Mouse (Mus musculus) thymus, postnatal 36 days (tissue): ENCODE measurements at regions not wholly inside any gene's neighbourhood (a gene's known extent, or its start where the extent isn't known, plus 50 kb on each side); places are given as distances from the start of the nearest gene placed in this dataset.

Source experiments
- DNase-seq, 2 experiments: peaks; one replicate each; pipeline ENCODE4 v3.0.0; 2022; ENCODE audit warnings: mixed read lengths in 2 of 2

DNA sequence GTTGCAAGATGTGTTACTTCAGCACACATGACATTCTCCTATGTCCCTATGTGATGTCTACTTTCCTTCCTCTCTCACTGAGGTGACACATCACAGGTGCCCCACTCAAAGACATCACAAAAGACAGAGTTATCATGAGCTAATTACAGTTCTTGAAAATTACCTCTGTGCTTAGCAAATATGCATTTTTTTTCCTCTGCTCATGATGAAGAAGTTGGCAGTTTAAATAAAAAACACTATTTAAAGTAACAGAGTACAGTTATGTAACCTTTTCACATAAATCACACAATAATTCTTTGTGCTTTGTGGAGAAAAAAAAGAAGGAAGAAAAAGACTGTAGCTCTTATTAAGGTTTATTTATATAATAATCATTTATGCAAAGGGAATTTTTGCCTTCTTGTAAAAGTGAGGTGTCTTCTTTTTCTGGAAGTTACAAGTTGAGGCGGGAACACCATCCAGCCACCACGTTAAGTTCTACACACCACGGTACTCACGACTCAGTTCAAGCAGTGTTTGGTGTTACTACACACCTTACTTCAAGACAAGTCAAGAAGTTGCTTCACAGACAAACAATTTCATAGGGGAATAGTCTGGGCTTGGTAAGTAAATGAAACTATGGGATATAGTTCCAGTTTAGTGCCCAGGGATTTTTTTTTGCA lies 193.0 kb upstream of the Cited2 start:
- no peak for DNase-seq

DNA sequence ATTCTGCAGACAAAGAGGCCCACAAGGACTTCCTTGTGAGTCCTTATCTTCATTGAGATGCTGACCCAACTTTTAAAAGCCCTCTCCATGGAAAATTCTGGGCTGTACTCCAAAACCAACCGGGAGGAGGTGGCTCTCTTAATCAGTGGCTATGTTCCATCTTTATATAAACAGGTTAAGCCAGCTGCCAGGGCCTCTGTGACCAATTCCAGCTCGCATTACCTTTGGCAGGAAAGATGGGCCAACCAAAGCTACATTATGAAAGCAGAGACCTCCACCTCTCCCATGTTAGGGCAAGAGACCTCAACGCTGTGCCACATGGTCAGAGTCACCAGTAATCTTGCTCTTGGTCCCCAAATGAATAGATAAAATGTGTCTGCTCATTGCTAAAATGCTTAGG lies 192.0 kb upstream of the Cited2 start:
- DNase-seq, result no peak

DNA sequence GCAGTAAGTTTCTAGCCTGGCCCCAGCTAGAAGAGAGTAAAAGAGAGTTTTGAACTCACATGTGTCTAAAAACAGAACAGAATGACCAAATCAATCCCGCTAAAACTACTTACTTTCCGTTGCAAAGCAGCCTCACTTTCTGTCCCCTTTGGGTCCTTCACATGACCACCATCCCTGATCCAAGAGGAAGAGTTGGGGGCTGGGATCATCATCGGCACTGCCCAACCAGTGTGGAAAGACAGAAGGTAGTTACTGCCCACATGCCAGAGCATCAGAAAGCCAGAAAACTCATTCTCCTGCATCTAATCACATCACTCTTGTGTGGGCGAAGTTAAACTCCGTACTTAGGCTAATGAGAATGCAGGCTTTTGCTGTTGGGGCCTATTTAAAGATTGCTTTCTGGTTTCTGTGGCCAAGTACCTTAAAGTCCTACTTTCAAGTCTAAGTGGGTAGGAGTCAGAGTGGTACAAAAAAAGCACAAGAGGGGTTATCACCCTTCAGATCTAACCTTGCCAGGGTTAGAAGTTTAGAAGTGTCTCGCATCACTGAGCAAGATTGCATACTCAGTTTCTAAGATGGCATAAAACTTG lies 184.0 kb upstream of the Cited2 start:
- DNase-seq, result no peak

DNA sequence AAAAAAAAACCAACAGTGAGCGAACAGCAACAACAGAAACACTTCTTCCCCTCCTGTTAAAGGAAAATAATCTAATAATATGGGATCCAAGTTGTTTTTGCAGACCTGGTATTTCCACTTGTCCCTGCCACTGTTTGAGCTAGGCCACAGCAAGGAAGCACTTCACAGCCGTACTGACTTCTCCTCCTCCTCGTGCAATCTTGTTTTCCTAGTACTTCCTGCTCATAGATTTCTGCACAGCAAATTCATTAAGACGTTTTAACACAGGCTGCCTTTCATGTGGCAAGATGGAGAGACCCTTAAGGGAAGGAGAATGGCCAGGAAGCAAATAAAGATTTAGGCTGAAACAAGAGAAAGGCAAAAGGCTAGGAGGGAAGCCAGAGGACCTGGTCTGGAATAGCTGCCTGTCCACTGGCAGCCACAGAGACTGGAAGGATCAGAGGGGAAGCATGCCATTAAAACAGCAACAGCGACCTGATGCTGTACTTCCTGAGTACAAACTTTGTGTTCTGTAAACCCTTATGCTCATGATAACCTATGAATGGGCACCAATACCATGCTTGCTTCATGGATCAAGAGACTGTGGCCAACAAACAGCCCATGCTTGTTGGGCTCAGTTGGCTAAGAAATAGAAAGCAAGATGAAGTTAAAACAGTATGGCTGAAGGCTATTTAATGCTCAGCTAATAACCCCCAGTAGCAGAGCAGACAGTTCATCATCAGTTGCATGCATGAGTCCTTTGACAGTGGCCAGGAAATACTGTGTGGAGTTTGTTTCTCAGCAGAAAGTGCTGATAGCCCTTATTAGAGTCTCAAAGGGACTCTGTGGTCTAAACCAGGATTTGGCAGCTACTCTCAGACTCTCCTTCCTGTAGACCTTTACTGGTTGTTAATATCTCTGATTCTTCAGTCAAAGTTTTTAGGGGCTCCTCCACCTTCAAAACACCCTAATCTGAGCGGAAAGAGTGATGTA lies 182.3 kb upstream of the Cited2 start:
- DNase-seq, result no peak

DNA sequence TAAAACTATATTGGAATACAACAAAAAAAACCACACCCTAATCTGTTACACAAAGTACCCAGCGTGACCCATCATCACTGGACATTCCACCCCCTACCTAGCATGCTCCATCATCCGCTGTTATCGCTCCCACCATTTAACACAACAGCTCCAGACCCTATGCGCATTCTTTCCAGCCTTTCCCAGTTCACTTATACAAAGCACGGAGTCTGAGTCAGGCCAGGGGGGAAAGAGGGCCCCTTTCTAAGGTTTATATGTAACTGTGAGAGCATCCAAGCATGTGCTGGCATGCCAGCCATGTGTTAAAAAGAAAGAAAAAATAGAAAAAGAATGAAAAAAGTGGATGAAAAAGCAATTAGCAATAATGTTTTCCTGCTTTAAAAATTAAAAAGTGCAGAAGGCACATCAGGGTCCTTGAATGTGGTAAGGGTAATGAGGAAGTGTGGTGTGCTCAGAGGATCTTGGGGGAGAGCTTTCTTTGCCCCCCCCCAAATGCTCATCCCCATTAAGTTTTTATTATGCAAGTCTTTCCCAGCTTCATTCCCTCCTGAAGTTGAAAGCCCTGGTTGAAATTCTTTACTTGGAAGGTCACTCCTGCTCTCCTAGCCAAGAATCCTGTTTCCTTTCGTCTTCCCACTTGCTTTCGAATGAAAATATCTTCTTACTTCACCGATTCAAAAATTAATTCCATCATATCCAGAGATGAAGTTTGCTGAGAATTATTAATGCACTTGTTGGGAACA lies 180.7 kb upstream of the Cited2 start:
- no peak for DNase-seq

DNA sequence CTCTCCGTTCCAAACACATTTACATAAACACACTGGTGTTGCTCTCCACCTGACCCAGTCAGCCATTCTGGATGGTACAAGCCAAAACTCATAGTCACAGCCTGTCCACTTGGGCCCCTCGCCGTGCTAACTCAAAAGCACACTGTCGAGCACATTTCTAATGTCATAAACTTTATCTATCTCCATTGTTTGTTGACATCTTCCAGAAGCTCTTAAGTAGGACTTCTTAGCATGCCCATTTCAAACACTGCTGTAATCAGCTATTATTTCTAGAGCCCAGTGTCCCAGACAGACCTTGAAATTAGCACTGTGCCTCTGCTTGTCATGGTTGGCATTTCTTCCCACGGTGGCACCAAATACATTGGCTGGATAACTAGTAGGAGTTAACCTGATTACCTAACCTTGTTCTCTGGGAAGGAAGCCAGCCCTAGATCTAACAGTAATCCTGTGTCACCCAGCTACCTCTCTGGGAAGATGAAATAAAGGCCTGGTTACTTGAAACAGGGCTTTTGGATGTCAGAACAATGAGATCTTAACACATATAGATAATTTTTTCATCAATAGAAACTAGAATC lies 180.1 kb upstream of the Cited2 start:
- no peak for DNase-seq

DNA sequence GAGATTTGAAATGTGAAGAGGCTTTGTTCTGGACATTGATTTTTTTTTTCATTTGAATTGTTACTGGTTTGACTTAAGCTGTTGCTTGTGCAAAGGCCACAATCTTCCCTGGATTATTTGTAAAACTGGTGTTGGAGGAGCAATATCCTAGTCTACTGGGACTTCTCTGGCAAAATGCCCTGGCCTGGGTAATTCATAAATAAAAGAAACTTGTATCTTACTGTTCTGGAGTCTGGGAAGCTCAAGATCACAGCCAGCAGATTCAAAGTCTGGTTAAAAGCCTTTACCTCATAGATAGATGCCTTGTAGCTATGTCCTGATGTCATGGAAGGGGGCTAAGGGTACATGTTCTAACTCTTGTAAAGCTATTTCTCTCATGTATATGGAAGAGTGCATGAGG lies 177.7 kb upstream of the Cited2 start:
- DNase-seq, result no peak

DNA sequence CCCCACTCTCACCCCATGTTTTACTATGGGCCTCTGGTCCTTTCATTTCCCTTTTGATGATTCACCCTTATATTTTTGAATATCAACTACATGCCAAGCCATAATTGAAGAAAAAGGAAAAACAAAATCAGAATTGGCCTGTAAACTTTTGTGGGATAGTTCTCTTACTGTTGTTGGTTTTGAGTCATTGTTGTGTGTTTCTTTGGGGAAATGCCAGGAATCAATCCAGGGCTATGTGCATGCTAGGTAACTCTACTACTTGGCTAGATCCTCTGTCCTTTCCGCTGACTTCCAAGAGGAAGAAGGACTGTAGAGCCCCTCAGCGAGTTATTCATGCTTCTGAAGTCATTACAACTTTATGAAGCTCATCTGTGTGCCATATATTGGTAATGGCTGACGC lies 175.0 kb upstream of the Cited2 start:
- no peak for DNase-seq

DNA sequence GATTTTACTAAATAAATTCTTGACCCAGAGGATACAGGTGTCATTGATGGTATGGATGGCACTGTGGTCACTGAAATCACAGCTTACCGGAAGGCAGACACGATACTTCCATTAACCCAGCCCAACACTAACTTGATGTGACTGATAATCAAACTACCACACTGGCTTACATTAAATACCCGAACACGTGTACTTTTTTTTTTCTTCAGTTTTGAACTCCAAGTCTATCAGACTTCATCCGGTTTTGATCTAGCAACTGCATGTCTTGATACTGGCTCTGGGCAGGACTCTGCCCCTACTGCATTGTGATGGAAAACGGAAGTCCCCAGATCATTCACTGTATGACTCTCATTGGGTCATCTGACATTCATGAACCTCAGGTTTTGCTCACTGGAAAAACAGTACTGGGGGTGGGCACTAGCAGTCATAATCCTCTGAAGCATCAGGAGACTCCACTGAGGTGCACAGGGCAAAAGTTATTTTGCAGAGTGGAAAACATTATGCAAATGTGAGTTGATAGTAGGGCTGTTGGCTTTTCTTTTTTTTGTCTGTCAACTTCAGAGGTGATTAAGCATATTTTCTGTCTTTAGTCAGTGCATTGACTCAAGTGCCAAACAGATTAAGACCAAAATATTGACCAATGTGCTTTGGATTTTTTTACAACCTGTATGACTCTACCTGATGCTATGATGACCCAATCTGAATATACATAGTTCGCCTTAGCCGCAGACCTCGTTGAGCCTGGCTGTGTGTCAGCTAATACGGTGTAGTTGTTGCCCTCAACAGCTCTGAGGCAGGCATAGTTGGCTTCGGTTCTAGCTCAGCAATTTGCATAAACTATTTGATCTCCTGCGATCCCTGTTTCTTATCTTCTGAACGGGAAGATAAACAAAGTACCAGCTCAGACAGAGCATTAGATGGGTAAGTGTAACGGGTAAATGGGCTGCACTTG lies 174.1 kb upstream of the Cited2 start:
- no peak for DNase-seq

DNA sequence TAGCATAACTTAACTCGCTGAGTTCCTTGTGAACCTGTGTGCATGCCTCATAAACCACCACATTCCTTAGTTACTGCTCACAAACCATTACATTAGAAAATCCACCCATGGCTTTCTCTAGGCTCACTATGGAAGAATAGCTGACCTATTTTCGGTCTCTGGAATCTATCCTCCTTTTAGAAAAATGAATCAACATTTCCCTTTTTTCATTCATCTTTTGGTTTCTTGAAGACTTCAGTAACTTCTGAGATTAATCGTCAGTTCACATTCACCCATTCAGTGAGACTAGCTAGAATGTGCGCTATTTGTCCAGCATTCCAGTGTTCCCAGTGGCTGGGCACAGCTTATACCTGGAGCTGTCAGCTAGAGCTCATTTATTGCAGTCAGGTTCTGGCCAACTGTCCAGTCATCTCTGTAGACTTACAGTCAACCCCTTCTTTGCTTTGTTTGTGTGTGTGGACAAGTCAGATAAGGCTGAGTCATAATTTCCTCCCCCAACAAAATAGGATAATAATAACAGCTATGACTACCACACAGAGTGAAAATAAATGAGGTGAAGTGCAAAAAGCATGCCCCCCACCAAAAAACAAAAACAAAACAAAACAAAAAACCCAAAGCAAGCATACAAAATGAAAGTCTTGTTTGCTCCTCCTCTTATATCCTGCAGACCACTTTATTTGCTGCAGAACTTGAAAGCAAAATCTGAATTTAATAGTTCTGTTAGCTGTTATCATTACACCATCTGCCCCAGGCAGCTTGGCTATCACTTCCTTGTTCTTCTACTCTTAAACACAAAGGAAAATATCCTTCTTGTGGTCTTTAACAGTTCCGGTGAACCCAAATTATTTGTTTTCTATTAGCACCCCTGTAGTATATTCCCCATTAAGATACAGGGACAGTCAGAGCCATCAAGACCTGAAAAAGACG lies 173.0 kb upstream of the Cited2 start:
- DNase-seq, result no peak

DNA sequence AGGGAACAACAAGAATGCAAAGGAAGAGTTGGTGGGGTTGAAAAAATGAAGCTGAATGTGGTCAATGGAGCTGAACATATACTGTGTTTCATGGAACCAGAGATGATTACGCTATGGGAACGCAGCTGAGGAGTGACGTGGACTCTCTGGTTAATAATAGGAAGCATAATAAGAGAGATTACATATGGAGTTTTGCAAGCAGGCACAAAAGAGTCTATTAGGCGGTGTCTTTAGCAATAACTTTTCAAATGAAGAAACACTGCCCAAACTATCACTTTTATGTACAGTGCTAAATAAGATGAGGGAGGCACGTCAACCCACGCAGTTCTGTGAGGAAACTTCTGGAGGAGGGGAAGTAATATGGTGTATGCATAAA lies 172.4 kb upstream of the Cited2 start:
- DNase-seq, result no peak

DNA sequence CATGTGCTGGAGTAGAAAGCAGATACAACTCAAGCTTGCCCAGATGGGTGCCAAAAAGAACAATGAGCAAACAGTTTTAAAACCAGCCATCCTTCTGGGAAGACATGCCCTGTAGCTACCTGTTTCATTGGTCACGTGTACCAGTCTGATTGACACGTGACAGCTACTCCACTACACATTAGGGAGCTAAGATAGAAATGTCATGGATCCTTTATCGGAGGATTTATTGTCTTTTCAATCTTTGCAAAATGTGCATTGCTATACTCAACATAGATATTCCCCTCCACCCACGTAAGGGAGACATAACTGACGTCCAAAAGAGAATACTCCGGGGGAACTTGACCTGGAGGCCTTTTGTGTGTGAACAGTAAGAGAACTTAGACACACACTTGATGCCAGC lies 171.1 kb upstream of the Cited2 start:
- DNase-seq, result no peak

DNA sequence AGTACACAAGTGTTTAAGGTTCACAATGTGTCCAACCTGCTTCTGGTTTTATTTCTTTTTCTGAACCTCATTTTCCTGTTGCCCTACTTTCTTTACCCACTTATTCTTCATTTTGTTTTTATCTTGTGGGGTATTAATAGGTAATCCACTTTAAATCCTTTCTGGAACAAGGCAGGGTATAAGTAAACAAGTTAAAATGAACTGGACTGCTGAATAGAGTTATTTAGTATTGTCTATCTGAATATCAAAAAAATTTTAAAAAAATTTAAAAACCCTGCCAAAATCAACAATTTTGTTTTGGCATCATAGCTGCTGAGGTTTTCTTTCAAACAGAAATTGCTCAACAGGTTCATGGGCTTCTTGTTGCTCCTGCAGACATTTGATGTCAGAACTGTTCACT lies 170.7 kb upstream of the Cited2 start:
- no peak for DNase-seq

DNA sequence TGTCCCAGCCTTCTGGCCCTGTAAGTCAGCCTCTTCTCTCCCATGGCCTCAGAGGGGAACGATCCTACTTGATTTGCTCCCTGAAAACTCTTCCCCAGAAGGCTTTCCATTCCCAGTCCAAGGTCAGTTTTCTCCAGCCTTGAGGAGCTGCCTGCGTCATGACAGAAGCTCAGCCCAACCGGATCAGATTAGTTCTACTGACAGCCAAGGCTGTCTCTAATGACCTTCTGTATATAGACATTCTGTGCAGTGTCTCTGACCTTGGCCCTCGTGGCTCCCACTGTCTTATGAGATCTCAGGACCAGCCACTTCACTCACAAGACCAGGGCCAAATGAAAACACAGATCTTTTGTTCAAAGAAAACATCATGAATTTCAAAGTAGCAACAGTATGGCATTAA lies 166.6 kb upstream of the Cited2 start:
- no peak for DNase-seq

DNA sequence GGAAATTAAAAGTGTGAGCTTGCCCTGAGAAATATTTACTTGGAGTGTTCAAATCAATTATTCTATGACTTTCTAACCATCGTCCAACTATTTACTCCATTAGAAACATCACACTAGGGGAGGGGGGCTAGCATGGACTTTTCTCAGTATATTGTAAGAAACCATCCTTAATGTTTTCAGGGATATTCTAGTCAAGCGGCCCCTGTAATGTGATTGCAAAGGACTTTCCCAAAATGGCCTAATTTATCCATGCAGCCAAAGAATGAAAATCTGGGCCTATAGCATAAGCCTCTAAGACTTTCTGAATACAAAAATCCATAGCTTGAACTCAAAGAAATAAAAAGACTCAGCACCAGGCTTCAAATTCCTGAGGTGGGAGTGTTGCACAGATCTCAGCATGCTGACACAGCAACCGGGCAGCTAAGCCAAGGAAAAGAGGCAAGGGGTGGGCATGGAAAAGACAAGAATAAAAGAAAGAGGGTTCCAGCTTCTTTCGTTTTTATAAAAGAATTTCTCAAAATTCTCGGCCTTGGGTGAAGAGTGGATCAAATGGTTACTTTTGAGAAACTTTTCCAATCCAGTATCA lies 163.6 kb upstream of the Cited2 start:
- DNase-seq, result no peak

DNA sequence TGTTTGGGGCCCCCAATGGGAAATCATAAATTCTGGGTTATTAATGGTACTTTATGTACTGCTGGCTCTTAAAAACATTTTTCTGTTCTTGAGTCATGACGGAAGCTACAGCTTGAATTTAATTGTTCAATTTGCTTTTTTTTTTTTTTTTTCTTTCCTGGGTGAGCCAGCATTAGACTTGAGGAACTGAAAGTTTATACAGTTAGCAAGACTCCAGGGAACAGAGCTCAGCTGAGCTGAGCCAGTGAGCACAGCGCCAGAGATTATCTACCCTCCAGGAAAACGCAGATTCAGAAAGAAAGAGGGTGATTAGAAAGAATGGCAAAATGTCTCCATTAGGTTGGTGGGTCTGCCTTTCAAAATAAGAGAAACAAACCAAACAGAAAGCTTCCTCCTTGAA lies 163.0 kb upstream of the Cited2 start:
- no peak for DNase-seq

DNA sequence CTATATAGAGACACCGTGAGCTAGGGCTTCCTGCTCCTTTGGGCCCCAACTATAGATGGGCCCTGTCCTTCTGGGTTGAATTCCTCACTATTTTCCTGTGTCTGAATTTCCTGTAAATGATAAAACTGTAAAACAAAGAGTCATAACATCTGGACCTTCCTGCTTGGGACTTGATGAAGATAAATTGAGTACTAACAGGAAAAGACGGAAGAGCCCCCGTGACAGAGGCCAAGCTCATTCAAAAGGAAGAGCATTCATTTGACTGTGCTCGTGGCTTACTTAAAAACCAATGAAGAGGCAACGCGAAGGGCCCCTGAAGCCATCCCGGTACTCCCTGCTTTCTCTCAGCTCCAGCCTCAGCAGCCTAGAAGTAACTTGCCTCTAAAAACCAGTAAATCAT lies 161.6 kb upstream of the Cited2 start:
- DNase-seq, result no peak

DNA sequence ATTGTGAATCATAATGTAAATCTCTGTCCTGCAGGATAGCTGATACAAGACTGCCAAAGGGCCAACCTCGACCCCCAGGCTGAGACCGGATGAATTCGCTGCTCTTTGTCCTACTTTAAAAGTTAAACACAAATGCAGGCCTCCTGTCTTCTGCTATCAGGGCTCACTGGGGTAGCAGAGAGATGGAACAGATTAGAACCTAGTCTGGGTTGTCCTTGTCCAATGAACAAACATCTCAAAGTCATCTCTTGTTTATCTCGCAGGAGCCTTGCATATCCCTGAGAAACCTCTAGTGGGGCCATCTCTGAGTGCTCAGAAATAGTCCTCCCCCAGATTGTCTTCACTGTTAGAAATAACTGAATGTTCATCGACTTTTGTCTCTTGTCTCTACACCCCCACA lies 161.0 kb upstream of the Cited2 start:
- no peak for DNase-seq

DNA sequence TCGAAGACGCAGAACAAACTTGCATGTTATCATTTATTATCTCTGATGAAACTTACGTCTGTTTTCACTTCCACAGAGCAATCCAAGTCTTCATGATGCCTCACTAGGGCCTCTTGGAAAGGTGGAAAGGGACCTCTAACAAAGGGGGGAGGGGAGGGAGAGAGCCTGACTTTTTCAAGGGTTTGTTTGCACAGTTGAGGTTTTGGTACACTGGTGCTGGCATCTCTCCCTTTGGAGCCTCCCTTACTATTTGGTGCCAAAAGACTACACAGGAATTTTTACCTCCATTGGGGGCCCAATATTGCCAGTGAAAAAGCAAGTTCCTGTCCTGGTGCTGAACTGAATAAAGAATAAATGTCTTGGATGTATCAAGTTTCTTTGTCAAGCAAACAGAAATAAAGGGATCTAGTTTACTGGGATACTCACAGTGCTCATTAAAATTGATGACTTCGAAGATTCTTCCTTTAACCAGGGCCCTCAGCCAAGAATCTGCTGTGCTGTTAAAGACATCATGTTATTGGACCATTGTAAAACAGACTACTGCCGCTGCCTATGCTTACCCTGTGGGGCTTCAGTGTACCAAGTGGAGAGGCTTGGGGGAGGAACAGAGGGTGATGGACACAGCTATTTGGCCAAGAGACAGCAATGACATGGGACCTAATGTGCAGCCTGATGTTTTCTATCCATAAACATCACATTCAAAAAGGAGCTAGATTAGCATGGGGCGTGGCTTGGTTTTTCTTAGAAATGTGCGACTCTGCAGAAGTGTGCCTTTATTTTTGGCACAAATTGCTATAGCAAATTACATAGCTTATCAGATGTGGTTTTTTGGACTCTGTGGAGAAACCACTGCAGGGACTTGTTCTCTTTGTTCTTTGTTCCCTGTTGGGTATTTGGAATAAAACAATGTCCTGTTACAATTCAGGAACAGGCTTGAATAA lies 160.3 kb upstream of the Cited2 start:
- no peak for DNase-seq
